Mouse (Mus musculus) 3T3-L1 (cell line): Measurements from ENCODE around the gene Erbb2.

Experiments
- DNase-seq: peaks from one replicate; pipeline ENCODE4 v3.0.0-alpha.2; 2015; ENCODE audit warnings: low read depth, low spot score

Erbb2 gene

DNA sequence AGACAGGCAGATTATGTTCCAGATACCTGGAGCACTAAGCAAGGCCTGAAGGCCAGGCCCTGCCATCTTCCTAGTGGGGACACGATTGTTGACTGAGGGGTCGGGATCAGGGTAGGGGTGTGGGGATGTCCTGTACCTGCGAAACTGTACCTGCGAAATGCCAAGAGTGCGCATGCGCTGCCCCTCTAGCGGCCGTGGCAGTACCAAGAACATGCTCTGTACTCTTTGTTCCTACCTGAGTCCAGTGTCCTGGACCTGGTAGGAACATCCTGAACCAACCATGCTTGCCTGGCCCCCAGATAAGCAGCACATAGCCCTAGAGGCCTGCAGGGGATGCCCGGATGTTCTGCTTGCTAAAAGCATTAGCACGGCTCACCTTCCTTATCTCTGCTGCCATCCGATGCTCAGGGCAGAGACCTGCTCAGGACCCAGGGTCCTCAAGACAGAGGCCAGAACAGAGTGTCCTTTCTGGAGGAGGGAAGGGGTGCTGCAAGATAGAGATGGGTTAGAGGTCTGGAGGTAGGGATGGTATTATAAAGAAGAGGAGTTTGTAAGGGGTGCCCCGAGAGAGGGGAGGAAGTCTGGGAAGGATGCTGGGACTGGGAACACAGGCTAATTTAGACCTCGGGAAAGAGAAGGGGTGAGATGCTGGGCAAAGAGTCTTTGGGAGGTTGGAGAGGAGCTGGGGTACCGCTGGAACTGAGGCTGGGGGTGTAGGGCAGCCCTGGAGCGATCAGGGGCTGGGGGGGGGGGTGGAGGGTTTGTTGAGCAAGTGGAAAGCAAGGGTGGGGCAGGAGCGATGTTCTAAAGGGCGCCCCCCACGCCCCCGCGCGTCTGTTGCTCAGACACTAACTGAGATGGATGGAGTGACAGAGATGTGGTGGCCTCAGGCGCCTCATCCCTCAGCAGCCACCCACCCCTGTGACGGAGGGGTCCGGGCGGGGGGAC, 26.4 kb upstream of the Erbb2 start, which contains the start of gene Pnmt:
Gene Pnmt, plus strand, starts transcription at position 813 of the 948 bp plus-strand sequence.
- DNase-seq = no peak

DNA sequence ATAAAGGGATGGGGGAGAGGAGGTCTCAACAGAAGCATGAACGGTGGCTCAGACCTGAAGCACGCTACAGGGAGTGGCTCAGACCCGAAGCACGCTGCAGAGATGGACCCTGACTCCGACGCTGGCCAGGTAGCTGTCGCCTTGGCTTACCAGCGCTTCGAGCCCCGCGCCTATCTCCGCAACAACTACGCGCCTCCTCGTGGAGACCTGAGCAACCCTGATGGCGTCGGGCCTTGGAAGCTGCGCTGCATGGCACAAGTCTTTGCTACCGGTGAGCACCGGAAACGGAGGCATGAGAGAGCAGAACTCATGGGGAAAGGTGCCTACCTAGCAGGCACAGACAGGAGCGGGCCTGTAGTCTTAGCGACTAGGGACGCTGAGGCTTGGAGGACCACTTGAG, 25.7 kb upstream of the Erbb2 start:
- no peak for DNase-seq

GRCm38 (mm10) chr11:98387056-98387577, 25.2 kb upstream of the Erbb2 start:
- DNase-seq = no peak

DNA sequence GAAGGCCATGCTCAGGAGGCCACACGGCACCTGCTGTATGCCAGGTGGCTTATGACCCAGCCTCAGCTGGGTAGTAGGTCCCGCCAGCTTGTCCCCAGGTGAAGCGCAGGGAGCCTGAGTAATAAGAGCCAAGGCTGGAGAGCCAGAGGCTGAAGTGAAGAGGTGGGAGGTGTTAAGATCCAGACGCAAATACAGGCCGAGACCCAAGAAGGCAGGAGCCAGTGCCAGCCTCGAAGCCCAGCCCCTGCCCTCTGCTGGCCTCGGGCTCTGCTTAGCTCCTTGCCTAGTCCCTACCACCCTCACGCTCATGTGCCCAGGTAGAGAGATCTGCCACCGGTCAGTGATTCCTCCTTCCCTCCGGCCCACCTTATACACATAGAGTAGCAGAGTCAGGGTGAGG, 24.0 kb upstream of the Erbb2 start:
- no peak for DNase-seq

DNA sequence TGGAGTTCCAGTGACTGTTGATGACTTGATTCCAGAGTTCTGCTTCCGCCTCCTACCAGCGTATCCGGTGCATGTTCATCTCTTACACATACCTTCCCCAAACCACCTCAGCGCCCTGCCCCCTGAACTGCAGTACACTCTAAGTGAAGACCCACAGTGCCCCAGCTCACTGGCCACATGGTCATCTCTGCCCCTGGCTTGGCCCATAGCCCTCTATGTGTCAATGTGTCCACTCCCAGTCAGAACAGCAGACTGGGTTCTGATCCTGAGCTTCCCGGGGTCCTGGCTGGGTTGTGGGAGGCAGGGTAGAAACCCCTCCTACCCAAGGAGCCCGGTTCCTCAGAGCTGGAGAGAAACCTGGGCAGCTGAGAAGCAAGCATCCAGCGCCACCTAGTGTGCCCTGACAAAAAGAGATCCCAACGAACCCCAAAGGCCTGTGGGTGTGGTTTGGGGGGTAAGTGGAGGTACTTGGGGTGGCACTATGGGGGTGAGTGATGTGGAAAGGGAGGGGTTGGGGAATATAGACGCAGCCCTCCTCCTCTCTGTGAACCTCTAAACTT, 23.0 kb upstream of the Erbb2 start:
- DNase-seq = peak; percentile 56

GRCm38 (mm10) chr11:98390141-98390540, 22.1 kb upstream of the Erbb2 start:
- DNase-seq = no peak

GRCm38 (mm10) chr11:98392034-98392433, 20.2 kb upstream of the Erbb2 start:
- DNase-seq = no peak

GRCm38 (mm10) chr11:98392645-98393044, 19.6 kb upstream of the Erbb2 start:
- no peak for DNase-seq

GRCm38 (mm10) chr11:98393317-98393716, 19.0 kb upstream of the Erbb2 start:
- DNase-seq = no peak

DNA sequence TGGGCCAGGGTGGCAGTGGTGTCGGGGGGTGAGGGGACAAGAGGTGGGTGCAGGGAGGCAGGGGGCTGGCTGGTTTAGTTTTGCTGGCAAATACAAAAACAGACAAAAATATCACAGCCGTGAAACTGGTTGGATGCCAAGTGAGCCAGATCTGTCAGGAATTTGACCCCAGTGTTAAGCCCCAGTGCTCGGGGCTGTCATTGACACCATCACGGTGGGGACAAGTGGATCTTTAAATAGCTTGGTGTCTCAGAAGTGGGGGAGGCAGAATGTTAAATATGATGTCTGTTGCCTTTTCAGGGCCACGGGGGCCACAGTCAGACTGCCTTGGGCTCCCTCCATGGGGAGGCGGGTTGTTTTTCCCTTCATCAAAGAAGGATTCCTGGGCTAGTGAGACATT, 18.0 kb upstream of the Erbb2 start:
- no peak for DNase-seq

- DNase-seq = no peak
Measured at GRCm38 (mm10) chr11:98395041-98395440, 17.2 kb upstream of the Erbb2 start.

DNA sequence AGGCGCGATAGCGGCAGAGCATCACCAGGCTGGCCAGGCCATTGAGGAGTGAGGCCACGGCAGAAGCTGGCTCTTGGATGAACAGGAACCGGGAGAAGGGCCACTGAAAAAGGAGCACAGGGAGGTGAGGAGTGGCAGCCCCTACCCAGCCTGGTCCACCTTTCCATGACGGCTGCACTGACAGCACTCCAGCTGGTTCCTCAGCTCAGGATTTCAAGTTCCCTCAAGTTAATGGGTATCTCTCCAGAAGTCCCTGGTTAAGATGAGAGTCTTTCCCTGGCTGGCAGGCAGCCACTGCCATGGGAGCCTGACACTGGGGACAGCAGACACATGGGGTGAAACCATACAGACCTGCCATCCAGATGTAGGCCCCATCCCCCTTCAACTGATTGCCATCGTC, 14.3 kb upstream of the Erbb2 start:
- no peak for DNase-seq

DNA sequence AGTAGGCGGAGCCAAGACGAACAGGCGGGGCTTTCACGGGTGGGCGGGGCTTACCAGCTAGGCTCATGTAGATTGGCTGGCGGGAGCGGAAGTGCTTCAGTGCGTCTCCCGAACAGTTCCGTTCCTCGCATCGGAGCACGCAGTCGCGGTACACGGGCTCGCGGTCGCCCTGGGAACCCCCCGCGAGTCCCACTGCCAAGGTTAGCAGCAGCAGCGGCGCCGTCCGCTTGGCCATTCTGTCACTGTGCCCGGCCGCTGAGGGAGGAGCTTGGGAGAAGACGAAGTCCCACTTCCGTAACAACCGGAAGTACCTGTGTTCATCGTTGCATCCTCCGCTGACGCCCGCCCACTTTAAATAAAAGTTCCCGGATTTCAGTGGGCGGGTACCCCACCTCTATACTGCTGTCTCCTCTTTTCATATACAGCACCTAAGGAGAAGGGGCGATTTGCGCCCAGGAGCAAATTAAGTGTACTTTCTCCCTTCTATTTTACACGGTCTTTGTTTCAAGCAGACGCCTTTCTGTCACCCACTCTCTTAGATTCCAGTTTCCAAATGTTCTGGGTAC, 12.0 kb upstream of the Erbb2 start, which contains the start of gene Pgap3:
Gene Pgap3, minus strand, starts transcription at position 330 of the 566 bp plus-strand sequence.
- peak; percentile 95 for DNase-seq

DNA sequence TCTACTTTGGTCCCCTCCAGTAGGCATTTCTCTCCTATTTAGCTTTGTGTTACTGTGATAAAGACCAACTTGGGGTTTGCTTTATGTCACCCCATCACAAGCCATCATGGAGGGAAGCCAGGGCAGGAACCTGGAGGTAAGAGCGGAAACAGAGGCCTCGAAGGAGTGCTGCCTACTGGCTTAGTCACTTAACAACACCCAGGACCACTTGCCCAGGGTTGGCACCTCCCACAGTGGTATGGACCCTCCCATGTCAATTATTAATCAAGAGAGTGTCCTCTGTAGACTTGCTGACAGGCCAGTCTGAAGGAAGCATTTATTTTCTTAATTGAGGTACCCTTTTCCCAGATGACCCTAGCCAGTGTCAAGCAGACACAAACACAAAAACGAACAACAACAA, 11.5 kb upstream of the Erbb2 start:
- DNase-seq = peak; percentile 50

DNA sequence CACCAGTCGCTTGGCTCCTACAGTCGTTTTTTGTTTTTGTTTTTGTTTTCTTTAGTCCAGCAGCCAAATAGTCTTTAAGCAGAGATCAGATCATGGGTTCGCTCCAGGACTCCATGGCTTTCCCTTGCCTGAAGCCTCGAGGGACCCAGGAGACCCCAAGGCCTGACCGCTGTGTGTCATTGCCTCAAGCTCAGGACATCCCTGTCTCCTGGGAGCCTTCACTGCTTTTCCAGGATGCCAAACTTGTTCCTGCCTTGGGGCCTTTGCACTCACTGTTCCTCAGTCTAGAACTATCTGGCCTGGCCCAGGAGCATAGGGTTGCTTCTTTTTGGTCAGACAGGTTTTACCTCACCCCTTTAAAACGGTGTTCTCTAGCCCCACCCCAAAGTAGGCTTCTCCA, 5.6 kb upstream of the Erbb2 start:
- no peak for DNase-seq

DNA sequence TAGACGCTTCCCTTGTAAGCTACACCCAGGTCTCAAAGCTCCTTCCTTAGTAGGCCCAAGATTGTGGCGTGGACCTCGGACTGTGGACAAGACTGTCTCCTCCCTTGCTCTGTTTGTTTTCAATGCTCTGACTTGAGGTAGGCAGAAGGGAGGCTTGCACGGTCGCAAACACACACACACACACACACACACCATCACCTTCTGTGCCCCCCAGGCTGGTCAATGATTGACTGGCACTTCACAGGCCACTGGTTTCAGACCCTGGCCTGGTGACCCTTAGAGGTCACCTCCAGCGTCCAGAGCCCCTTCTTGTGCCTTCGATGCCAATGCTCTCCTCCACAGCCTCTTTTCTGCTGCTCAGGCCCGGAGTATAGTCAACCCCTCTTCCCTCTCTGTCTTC, 3.4 kb upstream of the Erbb2 start:
- DNase-seq = no peak

GRCm38 (mm10) chr11:98409341-98409822, 2.9 kb upstream of the Erbb2 start:
- DNase-seq = no peak

DNA sequence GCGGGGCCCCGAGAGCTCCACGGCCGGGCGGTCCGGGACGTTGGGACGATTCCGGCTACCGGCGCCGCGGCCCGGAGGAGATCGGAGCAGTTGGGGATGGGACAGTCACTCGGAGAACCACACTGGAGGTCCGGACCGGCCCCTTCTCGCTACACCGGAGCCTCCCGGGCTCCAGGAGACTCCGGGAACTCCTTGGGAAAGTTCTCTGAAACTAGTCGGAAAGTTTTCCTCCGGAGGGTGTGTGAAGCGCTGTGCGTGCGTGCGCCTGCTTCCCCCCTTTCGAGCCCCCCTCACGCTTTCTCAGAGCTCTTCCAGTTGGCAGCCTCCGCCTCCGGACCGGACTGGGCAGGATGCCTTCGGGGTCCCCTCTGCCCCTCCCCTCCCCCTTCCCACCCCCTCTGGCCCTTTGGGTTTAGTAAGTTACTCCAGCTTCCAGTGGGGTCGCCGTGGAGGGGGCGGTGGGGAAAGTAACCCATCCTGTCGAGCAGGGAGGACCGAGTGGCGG, 579 bp downstream of the Erbb2 start:
- peak; percentile 43 for DNase-seq

DNA sequence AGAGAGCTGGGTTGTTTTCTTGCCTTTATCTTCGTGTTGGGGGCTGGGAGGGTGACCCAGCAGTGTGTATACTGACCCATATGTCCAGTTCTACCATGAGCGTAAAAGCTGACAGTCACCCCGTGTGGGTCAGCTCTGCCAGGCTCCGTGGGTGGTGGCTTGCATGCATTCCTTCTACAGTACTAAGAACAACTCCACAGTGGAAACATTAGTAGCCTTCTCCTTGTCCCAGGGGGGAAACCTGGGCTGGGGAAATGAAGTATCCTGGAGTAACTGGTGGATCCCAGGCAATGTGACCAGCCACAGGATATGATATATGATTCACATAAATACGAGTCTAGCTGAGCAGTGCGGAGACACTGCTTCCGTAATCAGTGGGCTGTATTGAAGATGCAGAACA, 1.5 kb downstream of the Erbb2 start:
- peak; percentile 72 for DNase-seq

DNA sequence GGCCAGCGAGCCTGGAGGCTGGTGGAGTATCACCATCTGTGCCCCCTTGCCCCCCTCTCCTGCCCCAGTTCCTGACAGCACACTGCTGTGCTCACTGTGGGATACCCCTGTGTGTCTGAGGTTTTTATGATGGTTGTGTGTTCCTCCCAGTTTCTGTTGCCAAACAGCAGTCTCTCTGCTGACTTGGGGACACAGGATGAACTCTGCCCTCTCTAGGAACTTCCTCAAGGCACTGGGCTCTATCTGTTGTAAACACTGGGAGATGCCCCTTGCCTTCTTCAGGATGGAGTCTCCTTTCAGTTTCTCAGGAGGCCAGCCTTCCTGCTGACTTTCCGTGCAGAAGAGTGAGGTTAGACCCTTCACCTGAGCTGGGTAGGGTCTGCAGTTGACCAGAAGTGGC, 1.9 kb downstream of the Erbb2 start:
- no peak for DNase-seq

GRCm38 (mm10) chr11:98417074-98417473, 4.8 kb downstream of the Erbb2 start:
- DNase-seq = no peak

DNA sequence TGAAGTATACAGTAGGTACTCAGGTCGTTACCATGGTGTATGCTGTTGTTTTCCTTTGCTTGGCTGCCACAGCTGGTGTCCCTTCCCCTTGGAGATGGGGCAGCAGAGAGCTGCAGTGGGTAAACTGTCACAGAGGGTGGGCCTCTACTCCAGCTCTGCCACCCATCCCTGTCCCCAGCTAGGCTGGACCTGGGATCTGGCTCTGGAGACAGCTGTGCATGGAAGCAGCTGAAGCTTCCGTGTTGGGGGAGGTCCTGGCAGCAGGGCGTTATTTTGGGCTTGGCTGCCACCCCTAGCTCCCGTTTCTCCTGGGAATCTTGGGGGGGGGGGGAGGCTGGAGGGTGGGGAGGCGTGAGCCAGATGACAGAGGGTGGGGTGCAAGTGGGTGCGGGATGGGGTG, 6.0 kb downstream of the Erbb2 start:
- DNase-seq = no peak
